Mouse (Mus musculus) liver, embryonic 12.5 days (tissue): ENCODE data around the gene Tor4a. TPM values are rescaled to one million over a fixed set of nuclear protein-coding genes. Genes with fewer than 3 reads are reported as not detected.
A peak's percentile ranks its signal among the peaks of the same experiment; 100 is the strongest.

ENCODE experiments used
- ATAC-seq: fragments of 200-750 bp; cut with Nextera tagmentation; 2 replicates; pipeline ENCODE4 v1.8.0; 2017; ENCODE audit warnings: moderate number of reproducible peaks, mild to moderate bottlenecking, moderate library complexity
- H3K27ac ChIP-seq: fragments of 300-500 bp; sonication (generic); 2 replicates; pipeline ENCODE4 v1.5.1; 2016; ENCODE audit warnings: mild to moderate bottlenecking
- H3K27me3 ChIP-seq: fragments of 300-500 bp; sonication (generic); replicated peaks from 2 replicates; pipeline ENCODE4 v1.6.1; 2016; ENCODE audit warnings: mild to moderate bottlenecking, moderate library complexity
- H3K36me3 ChIP-seq: fragments of 300-500 bp; sonication (generic); 2 replicates; pipeline ENCODE4 v1.6.1; 2016; ENCODE audit warnings: mild to moderate bottlenecking, moderate library complexity
- H3K4me1 ChIP-seq: fragments of 300-500 bp; sonication (generic); 2 replicates; pipeline ENCODE4 v1.6.1; 2016
- H3K4me2 ChIP-seq: fragments of 300-500 bp; sonication (generic); 2 replicates; pipeline ENCODE4 v1.6.1; 2016; ENCODE audit warnings: mild to moderate bottlenecking, moderate library complexity
- H3K4me3 ChIP-seq: fragments of 300-500 bp; sonication (generic); 2 replicates; pipeline ENCODE4 v1.5.1; 2016; ENCODE audit warnings: mild to moderate bottlenecking, moderate library complexity
- H3K9ac ChIP-seq: fragments of 300-500 bp; sonication (generic); 2 replicates; pipeline ENCODE4 v1.6.1; 2016; ENCODE audit warnings: mild to moderate bottlenecking, moderate library complexity
- H3K9me3 ChIP-seq: fragments of 300-500 bp; sonication (generic); replicated peaks from 2 replicates; pipeline ENCODE4 v1.6.1; 2016; ENCODE audit warnings: mild to moderate bottlenecking, moderate library complexity
- WGBS: fragments of 180-500 bp; shearing (Covaris S2); methylation state at CpG from one replicate; pipeline ENCODE4 v1.1.7; 2016; ENCODE audit not compliant: insufficient replicate concordance; 5-methylcytosine and 5-hydroxymethylcytosine counted together
- polyA plus RNA-seq: library from polyadenylated mRNA; unstranded; fragments of >200 nt; fragmentation: Nextera tagmentation; extraction: Ambion mirVana; gene quantifications from 2 replicates; pipeline ENCODE4 v1.2.1, GENCODE M21; 2016

Gene Tor4a
- polyA plus RNA-seq, 1 experiment from 2014 or later, result 7.2 TPM

GRCm38 (mm10) chr2:25234551-25235220, 38.0 kb upstream of the Tor4a start:
- ATAC-seq, result no peak
- Histone ChIP-seq H3K9me3 (no peaks in the 10 kb centered on the region), H3K4me2 (no peak overlapping the region), H3K27me3 (peaks cover 37% of the 10 kb centered on the region), H3K4me1 (peaks cover 31% of the 10 kb centered on the region), H3K27ac (no peak overlapping the region), H3K9ac (no peak overlapping the region), H3K36me3 (no peaks in the 10 kb centered on the region), H3K4me3 (no peak overlapping the region)
- WGBS, result 53% methylated on average over 5 of the region's 5 CpGs

GRCm38 (mm10) chr2:25234050-25234449, 37.4 kb upstream of the Tor4a start, which contains the start of gene Slc34a3:
Gene Slc34a3 (minus strand): TSS chr2:25234364.
- H3K4me3 ChIP-seq, result no peak within 1 kb of the TSS
- no peak within 1 kb of the TSS for H3K4me2 ChIP-seq
- WGBS, result 59% methylated on average over 3 of the region's 3 CpGs
- H3K9ac ChIP-seq, result no peak within 1 kb of the TSS
- H3K36me3 ChIP-seq, result no peaks in the 10 kb centered on the region
- no peak for ATAC-seq
- peaks cover 37% of the 10 kb centered on the region for H3K27me3 ChIP-seq
- peaks cover 31% of the 10 kb centered on the region for H3K4me1 ChIP-seq
- no peak within 1 kb of the TSS for H3K27ac ChIP-seq
- H3K9me3 ChIP-seq, result no peaks in the 10 kb centered on the region

- no peak overlapping the region for H3K4me2 ChIP-seq
- no peaks in the 10 kb centered on the region for H3K36me3 ChIP-seq
- H3K9me3 ChIP-seq, result no peaks in the 10 kb centered on the region
- peaks cover 38% of the 10 kb centered on the region for H3K4me1 ChIP-seq
- no peak for ATAC-seq
- peaks cover 37% of the 10 kb centered on the region for H3K27me3 ChIP-seq
- H3K27ac ChIP-seq, result no peak overlapping the region
- H3K4me3 ChIP-seq, result no peak overlapping the region
- 14% methylated on average over 4 of the region's 4 CpGs for WGBS
- H3K9ac ChIP-seq, result no peak overlapping the region
Observed at GRCm38 (mm10) chr2:25233421-25233820, 36.7 kb upstream of the Tor4a start.

GRCm38 (mm10) chr2:25231038-25231437, 34.4 kb upstream of the Tor4a start:
- H3K4me3 ChIP-seq, result no peak overlapping the region
- WGBS, result 55% methylated on average over 12 of the region's 12 CpGs
- no peak for ATAC-seq

GRCm38 (mm10) chr2:25230581-25230980, 33.9 kb upstream of the Tor4a start:
- Histone ChIP-seq H3K9ac (no peak overlapping the region), H3K36me3 (no peaks in the 10 kb centered on the region), H3K4me2 (no peak overlapping the region), H3K27ac (no peak overlapping the region), H3K4me3 (no peak overlapping the region), H3K27me3 (peaks cover 27% of the 10 kb centered on the region), H3K9me3 (no peaks in the 10 kb centered on the region), H3K4me1 (peaks cover 41% of the 10 kb centered on the region)
- WGBS, result 77% methylated on average over 7 of the region's 7 CpGs
- ATAC-seq, result no peak

More at GRCm38 (mm10) chr2:25231038-25231437, 34.4 kb upstream of the Tor4a start:
- H3K9ac ChIP-seq, result no peak overlapping the region
- H3K4me2 ChIP-seq, result no peak overlapping the region
- peaks cover 31% of the 10 kb centered on the region for H3K27me3 ChIP-seq
- H3K36me3 ChIP-seq, result no peaks in the 10 kb centered on the region
- H3K4me1 ChIP-seq, result peaks cover 41% of the 10 kb centered on the region
- H3K9me3 ChIP-seq, result no peaks in the 10 kb centered on the region
- no peak overlapping the region for H3K27ac ChIP-seq

GRCm38 (mm10) chr2:25229582-25229981, 32.9 kb upstream of the Tor4a start:
- peaks cover 18% of the 10 kb centered on the region for H3K27me3 ChIP-seq
- H3K36me3 ChIP-seq, result no peaks in the 10 kb centered on the region
- H3K9ac ChIP-seq, result no peak overlapping the region
- H3K4me3 ChIP-seq, result no peak overlapping the region
- no peak for ATAC-seq
- no peak overlapping the region for H3K4me2 ChIP-seq
- peaks cover 45% of the 10 kb centered on the region for H3K4me1 ChIP-seq
- WGBS, result 73% methylated on average over 5 of the region's 5 CpGs
- H3K27ac ChIP-seq, result no peak overlapping the region
- no peaks in the 10 kb centered on the region for H3K9me3 ChIP-seq

- Histone ChIP-seq H3K4me3 (peak overlapping the region; percentile 48), H3K27me3 (peaks cover 16% of the 10 kb centered on the region), H3K9ac (peak overlapping the region; percentile 67; the same call in 1 of the 2 replicates), H3K4me1 (peaks cover 39% of the 10 kb centered on the region), H3K9me3 (no peaks in the 10 kb centered on the region), H3K4me2 (peak overlapping the region; percentile 70), H3K27ac (peak overlapping the region; percentile 74), H3K36me3 (no peaks in the 10 kb centered on the region)
- 65% methylated on average over 6 of the region's 6 CpGs for WGBS
- no peak for ATAC-seq
Observed at GRCm38 (mm10) chr2:25228995-25229530, 32.4 kb upstream of the Tor4a start.

- Histone ChIP-seq H3K27me3 (peaks cover 14% of the 10 kb centered on the region), H3K4me1 (peaks cover 36% of the 10 kb centered on the region), H3K4me3 (peak overlapping the region; percentile 48), H3K4me2 (peak overlapping the region; percentile 70), H3K36me3 (peaks cover 5% of the 10 kb centered on the region), H3K9ac (peak overlapping the region; percentile 67), H3K27ac (peak overlapping the region; percentile 74), H3K9me3 (no peaks in the 10 kb centered on the region)
- peak; percentile 27 for ATAC-seq
- 0% methylated on average over 7 of the region's 7 CpGs for WGBS
Observed at GRCm38 (mm10) chr2:25228431-25228889, 31.8 kb upstream of the Tor4a start.

- 0 out of 2 replicates have a peak overlapping the region, but pooled peaks have one; percentile 74 for H3K27ac ChIP-seq
- H3K9ac ChIP-seq, result no peak overlapping the region
- no peak overlapping the region for H3K4me3 ChIP-seq
- H3K36me3 ChIP-seq, result peaks cover 15% of the 10 kb centered on the region
- no peaks in the 10 kb centered on the region for H3K9me3 ChIP-seq
- 76% methylated on average over 4 of the region's 4 CpGs for WGBS
- ATAC-seq, result no peak
- H3K4me2 ChIP-seq, result no peak overlapping the region
- H3K27me3 ChIP-seq, result peaks cover 14% of the 10 kb centered on the region
- H3K4me1 ChIP-seq, result peaks cover 40% of the 10 kb centered on the region
Observed at GRCm38 (mm10) chr2:25227406-25227805, 30.7 kb upstream of the Tor4a start.

- Histone ChIP-seq H3K9me3 (no peaks in the 10 kb centered on the region), H3K36me3 (peaks cover 21% of the 10 kb centered on the region), H3K4me1 (peaks cover 45% of the 10 kb centered on the region), H3K4me2 (no peak overlapping the region), H3K27me3 (peaks cover 14% of the 10 kb centered on the region), H3K4me3 (no peak overlapping the region), H3K27ac (0 out of 2 replicates have a peak overlapping the region, but pooled peaks have one; percentile 7), H3K9ac (no peak overlapping the region)
- WGBS, result 81% methylated on average over 5 of the region's 5 CpGs
- no peak for ATAC-seq
Observed at GRCm38 (mm10) chr2:25226864-25227263, 30.2 kb upstream of the Tor4a start.

- Histone ChIP-seq H3K9me3 (no peaks in the 10 kb centered on the region), H3K27me3 (peaks cover 4% of the 10 kb centered on the region; the same call in 1 of the 2 replicates), H3K9ac (peak overlapping the region; percentile 84), H3K36me3 (peaks cover 28% of the 10 kb centered on the region), H3K27ac (peak overlapping the region; percentile 96), H3K4me2 (peak overlapping the region; percentile 75), H3K4me3 (peak overlapping the region; percentile 99), H3K4me1 (peaks cover 50% of the 10 kb centered on the region)
- no peak for ATAC-seq
- WGBS, result 80% methylated on average over 8 of the region's 8 CpGs
Observed at GRCm38 (mm10) chr2:25225811-25226379, 29.2 kb upstream of the Tor4a start.
